Mouse (Mus musculus): Measurements from ENCODE around the gene Micu1. TPM values are rescaled to one million over a fixed set of nuclear protein-coding genes. Genes with fewer than 3 reads are reported as not detected.

Gene Micu1
- total RNA-seq, 1 experiment: 23.6 TPM

DNA sequence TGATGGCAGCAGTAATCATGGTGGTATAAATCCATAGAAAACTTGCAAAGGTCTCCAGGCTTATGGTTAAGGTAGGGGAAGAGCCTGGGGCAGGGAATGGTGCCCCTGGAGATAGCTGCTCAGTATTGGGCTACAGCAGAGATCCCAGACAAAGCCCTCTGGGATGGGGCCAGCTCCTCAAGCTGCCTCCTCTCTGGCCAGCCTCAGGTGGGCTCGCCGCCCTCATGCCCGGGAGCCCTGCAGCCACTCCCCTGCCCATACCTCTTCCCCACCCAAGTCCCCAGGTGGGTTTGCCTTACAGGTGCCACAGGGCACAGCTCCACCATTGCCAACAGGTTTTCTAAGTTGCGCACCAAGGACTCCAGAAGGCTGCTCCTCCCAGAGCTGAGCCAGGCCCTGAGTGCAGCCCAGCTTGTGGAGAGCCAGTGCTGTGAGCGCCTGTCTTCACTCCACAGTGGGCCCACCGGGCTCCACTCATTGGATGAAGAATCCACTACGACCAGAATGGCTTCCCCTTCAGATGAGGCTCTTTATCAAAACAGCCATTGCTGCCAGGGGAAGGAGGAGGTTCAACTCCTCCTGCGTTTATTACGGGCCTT, 196.0 kb downstream of the Micu1 start:
- peak overlapping the region; percentile 4; the same call in 1 of the 2 replicates for H3K9ac ChIP-seq (ENCODE audit: insufficient read depth, low read depth, low read length, poor library complexity, severe bottlenecking)
- H3K9me3 ChIP-seq (ENCODE audit: control insufficient read depth, insufficient read depth, low read depth, low read length): no peaks in the 10 kb centered on the region
- H3K36me3 ChIP-seq (ENCODE audit: control insufficient read depth, insufficient read depth, low read length, poor library complexity, severe bottlenecking): peaks cover 32% of the 10 kb centered on the region
- H3K27ac ChIP-seq (ENCODE audit: insufficient read depth, low read depth, low read length, poor library complexity, severe bottlenecking): peak overlapping the region; percentile 7; the same call in 1 of the 2 replicates
- in situ Hi-C loops (cut with MboI; ENCODE audit: low sequenced_read_pairs in 2 of 2, unreplicated experiment in 2 of 2): no loop called here
- H3K4me1 ChIP-seq (ENCODE audit: control insufficient read depth in 2 of 2, insufficient read depth in 2 of 2, low read length in 2 of 2, poor library complexity in 1 of 2): peaks cover 3 to 52% of the 10 kb centered on the region in 2 experiments; a peak in 3 of 4 replicates
- TF ChIP-seq HCFC1 (IDR thresholded peaks at IDR 0.05; ENCODE audit: borderline replicate concordance, insufficient read depth, low read length): no peak
- no peak for TF ChIP-seq MAFK (IDR thresholded peaks at IDR 0.05; ENCODE audit: insufficient read depth, low read depth, low read length)
- TF ChIP-seq CHD2 (IDR thresholded peaks at IDR 0.05; ENCODE audit: low read depth, low read length): no peak
- TF ChIP-seq ZC3H11A (IDR thresholded peaks at IDR 0.05; ENCODE audit: borderline replicate concordance, low read depth, low read length): no peak
- TF ChIP-seq ZNF384 (IDR thresholded peaks at IDR 0.05; ENCODE audit: low read depth, low read length): no peak
- H3K4me3 ChIP-seq (ENCODE audit: insufficient read depth in 1 of 2, low read depth in 1 of 2, low read length in 2 of 2, poor library complexity in 1 of 2, severe bottlenecking in 1 of 2): no peak overlapping the region
- DNase-seq (ENCODE audit: low read depth, low spot score): no peak

DNA sequence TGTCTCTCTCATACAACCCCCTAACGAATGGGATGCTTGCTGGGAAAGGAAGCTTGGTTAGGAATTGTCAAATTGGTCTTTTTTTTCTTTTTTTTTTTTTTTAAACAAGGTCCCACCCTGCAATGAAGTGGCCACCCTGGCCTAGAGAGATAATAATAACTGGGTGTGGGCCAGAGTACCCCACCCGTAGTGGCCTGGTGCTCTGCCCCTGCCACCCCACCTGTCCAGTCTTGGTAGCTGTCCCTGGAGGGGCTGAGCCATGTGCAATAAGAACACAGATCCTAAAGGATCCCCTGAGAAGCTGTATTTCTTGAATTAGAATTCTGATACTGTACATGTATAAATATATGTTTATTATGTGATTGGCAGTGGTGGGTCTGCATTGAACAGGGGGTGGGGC, 196.7 kb downstream of the Micu1 start:
- H3K4me3 ChIP-seq (ENCODE audit: insufficient read depth in 1 of 2, low read depth in 1 of 2, low read length in 2 of 2, poor library complexity in 1 of 2, severe bottlenecking in 1 of 2): peak overlapping the region in 1 of 2 experiments; percentile 34; a peak in 2 of 4 replicates
- no peak overlapping the region for H3K9ac ChIP-seq (ENCODE audit: insufficient read depth, low read depth, low read length, poor library complexity, severe bottlenecking)
- no peaks in the 10 kb centered on the region for H3K9me3 ChIP-seq (ENCODE audit: control insufficient read depth, insufficient read depth, low read depth, low read length)
- H3K36me3 ChIP-seq (ENCODE audit: control insufficient read depth, insufficient read depth, low read length, poor library complexity, severe bottlenecking): peaks cover 27% of the 10 kb centered on the region
- peaks cover 3 to 55% of the 10 kb centered on the region in 2 experiments; a peak in 3 of 4 replicates for H3K4me1 ChIP-seq (ENCODE audit: control insufficient read depth in 2 of 2, insufficient read depth in 2 of 2, low read length in 2 of 2, poor library complexity in 1 of 2)
- in situ Hi-C loops (cut with MboI; ENCODE audit: low sequenced_read_pairs in 2 of 2, unreplicated experiment in 2 of 2): no loop called here
- no peak for DNase-seq (ENCODE audit: low read depth, low spot score)
- peak overlapping the region; percentile 52; the same call in 1 of the 2 replicates for H3K27ac ChIP-seq (ENCODE audit: insufficient read depth, low read depth, low read length, poor library complexity, severe bottlenecking)
- TF ChIP-seq MAFK (IDR thresholded peaks at IDR 0.05; ENCODE audit: insufficient read depth, low read depth, low read length): no peak
- TF ChIP-seq ZC3H11A (IDR thresholded peaks at IDR 0.05; ENCODE audit: borderline replicate concordance, low read depth, low read length): no peak

DNA sequence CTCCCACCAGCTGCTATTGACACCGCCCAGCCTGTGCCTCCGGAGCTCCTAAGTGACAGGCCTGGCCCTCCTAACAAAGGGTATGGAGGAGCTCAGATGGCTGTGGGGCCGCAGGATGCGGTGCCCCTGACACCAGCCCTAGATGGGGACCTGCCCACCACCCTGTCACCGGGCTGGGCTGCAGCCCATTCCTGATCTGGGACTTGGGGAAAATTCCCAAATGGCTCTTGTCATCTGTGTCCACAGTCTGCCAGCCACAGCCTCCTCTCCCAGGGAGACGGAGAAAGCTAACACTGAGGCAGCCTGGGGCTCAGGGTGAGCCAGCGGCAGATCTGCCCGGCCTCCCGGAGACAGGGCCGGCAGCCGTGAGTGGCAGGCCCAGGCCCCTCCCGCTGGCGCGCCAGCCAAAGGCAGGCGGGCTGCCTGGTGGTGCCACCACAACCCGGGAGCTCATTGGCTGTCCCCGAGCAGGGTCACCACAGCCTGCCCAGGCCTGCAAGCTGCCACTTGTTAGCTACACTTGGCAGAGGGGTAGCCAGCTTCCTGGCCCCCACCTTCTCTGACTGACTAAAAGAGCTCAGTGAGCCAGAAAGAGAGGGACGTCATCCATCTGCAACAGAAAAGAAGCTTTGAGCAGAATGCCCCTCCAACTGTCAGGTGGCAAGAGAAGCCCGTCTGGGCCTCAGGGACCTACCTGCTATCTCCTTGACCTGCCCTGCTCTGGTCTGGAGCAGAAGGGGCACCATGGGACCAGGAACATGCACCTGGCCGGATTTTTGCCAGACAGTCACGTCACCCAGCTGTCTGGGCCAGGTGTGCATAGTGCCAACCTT, 197.3 kb downstream of the Micu1 start:
- Histone ChIP-seq H3K9ac (ENCODE audit: insufficient read depth, low read depth, low read length, poor library complexity, severe bottlenecking) (peak overlapping the region; percentile 40), H3K4me1 (ENCODE audit: control insufficient read depth in 2 of 2, insufficient read depth in 2 of 2, low read length in 2 of 2, poor library complexity in 1 of 2) (peaks cover 3 to 53% of the 10 kb centered on the region in 2 experiments; a peak in 3 of 4 replicates), H3K9me3 (ENCODE audit: control insufficient read depth, insufficient read depth, low read depth, low read length) (no peaks in the 10 kb centered on the region), H3K4me3 (ENCODE audit: insufficient read depth in 1 of 2, low read depth in 1 of 2, low read length in 2 of 2, poor library complexity in 1 of 2, severe bottlenecking in 1 of 2) (peak overlapping the region; percentile 11 to 34; a peak in 3 of 4 replicates), H3K27ac (ENCODE audit: insufficient read depth, low read depth, low read length, poor library complexity, severe bottlenecking) (peak overlapping the region; percentile 52), H3K36me3 (ENCODE audit: control insufficient read depth, insufficient read depth, low read length, poor library complexity, severe bottlenecking) (peaks cover 21% of the 10 kb centered on the region)
- in situ Hi-C loops (cut with MboI; ENCODE audit: low sequenced_read_pairs in 2 of 2, unreplicated experiment in 2 of 2): no loop called here
- DNase-seq (ENCODE audit: low read depth, low spot score): no peak
- TF ChIP-seq MAFK (IDR thresholded peaks at IDR 0.05; ENCODE audit: insufficient read depth, low read depth, low read length) (no peak), ZC3H11A (IDR thresholded peaks at IDR 0.05; ENCODE audit: borderline replicate concordance, low read depth, low read length) (no peak), ZNF384 (IDR thresholded peaks at IDR 0.05; ENCODE audit: low read depth, low read length) (no peak), CHD2 (IDR thresholded peaks at IDR 0.05; ENCODE audit: low read depth, low read length) (no peak), HCFC1 (IDR thresholded peaks at IDR 0.05; ENCODE audit: borderline replicate concordance, insufficient read depth, low read length) (no peak)

DNA sequence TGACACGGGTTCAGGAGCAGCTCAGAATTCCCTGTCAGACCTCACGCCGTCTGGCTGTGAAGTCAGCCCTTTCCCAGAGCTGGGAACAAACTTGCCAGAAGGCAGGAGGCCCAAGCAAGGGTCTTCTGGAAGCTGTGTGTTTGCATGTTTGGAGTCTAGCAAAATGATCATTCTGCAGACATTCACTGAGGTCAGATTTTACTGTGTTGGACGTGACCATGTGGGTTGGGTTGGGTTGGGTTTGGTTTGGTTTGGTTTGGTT, 197.8 kb downstream of the Micu1 start:
- no peak for TF ChIP-seq MAFK (IDR thresholded peaks at IDR 0.05; ENCODE audit: insufficient read depth, low read depth, low read length)
- TF ChIP-seq HCFC1 (IDR thresholded peaks at IDR 0.05; ENCODE audit: borderline replicate concordance, insufficient read depth, low read length): no peak
- peaks cover 18% of the 10 kb centered on the region for H3K36me3 ChIP-seq (ENCODE audit: control insufficient read depth, insufficient read depth, low read length, poor library complexity, severe bottlenecking)
- in situ Hi-C loops (cut with MboI; ENCODE audit: low sequenced_read_pairs in 2 of 2, unreplicated experiment in 2 of 2): no loop called here
- no peak overlapping the region for H3K9ac ChIP-seq (ENCODE audit: insufficient read depth, low read depth, low read length, poor library complexity, severe bottlenecking)
- H3K9me3 ChIP-seq (ENCODE audit: control insufficient read depth, insufficient read depth, low read depth, low read length): no peaks in the 10 kb centered on the region
- H3K4me1 ChIP-seq (ENCODE audit: control insufficient read depth in 2 of 2, insufficient read depth in 2 of 2, low read length in 2 of 2, poor library complexity in 1 of 2): peaks cover 3 to 53% of the 10 kb centered on the region in 2 experiments; a peak in 3 of 4 replicates
- H3K27ac ChIP-seq (ENCODE audit: insufficient read depth, low read depth, low read length, poor library complexity, severe bottlenecking): peak overlapping the region; percentile 16
- DNase-seq (ENCODE audit: low read depth, low spot score): no peak
- no peak overlapping the region for H3K4me3 ChIP-seq (ENCODE audit: insufficient read depth in 1 of 2, low read depth in 1 of 2, low read length in 2 of 2, poor library complexity in 1 of 2, severe bottlenecking in 1 of 2)
